Mouse (Mus musculus): Measurements from ENCODE around the gene Olfml3.

DNA sequence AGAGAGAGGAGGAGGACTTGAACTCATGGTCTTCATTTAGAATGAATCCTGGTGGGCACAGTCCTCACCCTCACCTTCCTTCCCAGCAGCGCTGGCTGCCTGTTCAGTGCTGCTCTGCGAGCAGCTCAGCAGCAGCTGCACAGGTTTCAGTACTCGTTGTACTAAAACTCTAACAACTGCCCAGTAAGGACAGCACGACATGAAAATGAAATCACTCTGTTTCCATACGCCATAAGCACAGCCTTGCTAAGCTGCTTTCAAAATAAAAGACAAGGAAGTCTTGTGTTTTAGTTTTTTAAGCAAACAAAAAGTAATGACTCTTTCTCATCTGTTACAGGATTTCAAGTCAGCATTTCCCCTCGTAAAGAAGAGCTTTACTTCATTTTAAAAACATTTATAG is 5.4 kb upstream of the Olfml3 start:
- no peak for TF ChIP-seq POLR2A (IDR thresholded peaks at IDR 0.05; ENCODE audit: low read depth, low read length)
- no peak for TF ChIP-seq CTCF (conservative IDR thresholded peaks at IDR 0.05; ENCODE audit: insufficient read depth, insufficient read length, low read depth, low read length)
